Mouse (Mus musculus): Measurements from ENCODE around the gene Map1b. TPM values are rescaled to one million over a fixed set of nuclear protein-coding genes. Genes with fewer than 3 reads are reported as not detected.

Map1b gene
- total RNA-seq, 2 experiments from 2014 or later: 620 to 712 TPM

GRCm38 (mm10) chr13:99413481-99414351 is 102.6 kb downstream of the Map1b start:
- DNase-seq (ENCODE audit: extremely low spot score in 1 of 2, low spot score in 1 of 2): no peak

- DNase-seq (ENCODE audit: extremely low spot score in 1 of 2, low spot score in 1 of 2): no peak
Measured at GRCm38 (mm10) chr13:99412477-99413080, 103.8 kb downstream of the Map1b start.

GRCm38 (mm10) chr13:99411761-99412160 is 104.6 kb downstream of the Map1b start:
- no peak for DNase-seq (ENCODE audit: extremely low spot score in 1 of 2, low spot score in 1 of 2)

GRCm38 (mm10) chr13:99410611-99411515 is 105.5 kb downstream of the Map1b start:
- no peak for DNase-seq (ENCODE audit: extremely low spot score in 1 of 2, low spot score in 1 of 2)

GRCm38 (mm10) chr13:99409216-99409615 is 107.1 kb downstream of the Map1b start:
- no peak for DNase-seq (ENCODE audit: extremely low spot score in 1 of 2, low spot score in 1 of 2)

GRCm38 (mm10) chr13:99399373-99399772 is 117.0 kb downstream of the Map1b start:
- no peak for DNase-seq (ENCODE audit: extremely low spot score in 1 of 2, low spot score in 1 of 2)

GRCm38 (mm10) chr13:99398149-99398701 is 118.1 kb downstream of the Map1b start:
- no peak for DNase-seq (ENCODE audit: extremely low spot score in 1 of 2, low spot score in 1 of 2)

GRCm38 (mm10) chr13:99397228-99397627 is 119.1 kb downstream of the Map1b start:
- no peak for DNase-seq (ENCODE audit: extremely low spot score in 1 of 2, low spot score in 1 of 2)

- no peak for DNase-seq (ENCODE audit: extremely low spot score in 1 of 2, low spot score in 1 of 2)
Measured at GRCm38 (mm10) chr13:99395531-99395930, 120.8 kb downstream of the Map1b start.

- DNase-seq (ENCODE audit: extremely low spot score in 1 of 2, low spot score in 1 of 2): no peak
Measured at GRCm38 (mm10) chr13:99394694-99395093, 121.6 kb downstream of the Map1b start.

GRCm38 (mm10) chr13:99393128-99393527 is 123.2 kb downstream of the Map1b start:
- DNase-seq (ENCODE audit: extremely low spot score in 1 of 2, low spot score in 1 of 2): no peak

GRCm38 (mm10) chr13:99391417-99391816 is 124.9 kb downstream of the Map1b start:
- no peak for DNase-seq (ENCODE audit: extremely low spot score in 1 of 2, low spot score in 1 of 2)

- no peak for DNase-seq (ENCODE audit: extremely low spot score in 1 of 2, low spot score in 1 of 2)
Measured at GRCm38 (mm10) chr13:99387901-99388811, 128.2 kb downstream of the Map1b start.

- no peak for DNase-seq (ENCODE audit: extremely low spot score in 1 of 2, low spot score in 1 of 2)
Measured at GRCm38 (mm10) chr13:99386341-99386740, 130.0 kb downstream of the Map1b start.

- no peak for DNase-seq (ENCODE audit: extremely low spot score in 1 of 2, low spot score in 1 of 2)
Measured at GRCm38 (mm10) chr13:99385911-99386310, 130.4 kb downstream of the Map1b start.

GRCm38 (mm10) chr13:99384555-99385203 is 131.7 kb downstream of the Map1b start:
- no peak for DNase-seq (ENCODE audit: extremely low spot score in 1 of 2, low spot score in 1 of 2)

- no peak for DNase-seq (ENCODE audit: extremely low spot score in 1 of 2, low spot score in 1 of 2)
Measured at GRCm38 (mm10) chr13:99382373-99382772, 134.0 kb downstream of the Map1b start.

- DNase-seq (ENCODE audit: extremely low spot score in 1 of 2, low spot score in 1 of 2): no peak
Measured at GRCm38 (mm10) chr13:99378223-99378622, 138.1 kb downstream of the Map1b start.

- DNase-seq (ENCODE audit: extremely low spot score in 1 of 2, low spot score in 1 of 2): no peak
Measured at GRCm38 (mm10) chr13:99377055-99377454, 139.3 kb downstream of the Map1b start.

Measured in layer of hippocampus, postnatal 25 days (tissue).